In the genomic region with DNA sequence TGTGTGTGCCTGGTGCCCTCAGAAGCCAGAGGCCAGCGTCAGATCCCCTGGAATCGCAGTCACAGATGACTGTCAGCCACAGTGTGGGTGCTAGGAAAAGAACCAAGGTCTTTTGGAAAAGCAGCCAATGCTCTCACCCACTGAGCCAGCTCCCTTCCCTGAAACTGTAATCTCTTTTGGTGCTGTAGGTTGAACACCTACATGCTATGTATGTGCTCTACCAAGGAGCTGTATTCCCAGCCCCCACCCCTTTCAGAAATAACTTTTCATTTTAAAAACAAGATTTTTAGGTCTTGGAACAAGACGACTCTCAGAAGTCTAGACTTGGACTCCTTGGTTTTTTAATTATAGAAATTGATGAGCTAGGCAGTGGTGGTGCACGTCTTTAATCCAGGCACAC, we compare ENCODE assay signal across 25 mouse cellular contexts. TPM values are rescaled to one million over a fixed set of nuclear protein-coding genes. Genes with fewer than 3 reads are reported as not detected.
DNase-seq lines count a peak whose midpoint lies in the region; ATAC-seq lines count a peak whose summit lies in the region.
"Had no signal": no experiment of that assay in that cellular context is flagged by ENCODE, and none has a peak within 500 bp of the region (broad histone marks: within the 10 kb centered on the region; RNA-seq: fewer than 3 reads in every experiment).

No protein-coding gene starts in this region.

- no peaks in the 10 kb centered on the region for H3K36me3 ChIP-seq in liver, embryonic 12.5 days
- H3K36me3 ChIP-seq: embryonic facial prominence, embryonic 10.5 days; embryonic facial prominence, embryonic 12.5 days; forebrain, embryonic 15.5 days; G1E had no signal

- no peak overlapping the region for H3K27ac ChIP-seq in liver, embryonic 12.5 days
- H3K27ac ChIP-seq: embryonic facial prominence, embryonic 10.5 days; embryonic facial prominence, embryonic 12.5 days; forebrain, embryonic 13.5 days; forebrain, embryonic 15.5 days had no signal

- peak; percentile 74 for ATAC-seq in frontal cortex, adult (ENCODE audit: low TSS enrichment)
- ATAC-seq in liver, embryonic 12.5 days, result no peak
- ATAC-seq: activated CD4-positive, CD25-positive, alpha-beta regulatory T cell, adult 4 months; CD4-positive, CD25-positive, alpha-beta regulatory T cell, adult 4 months; forebrain, embryonic 13.5 days; forebrain, embryonic 15.5 days; forebrain, postnatal 0 days; Patski had no signal

- WGBS in liver, embryonic 12.5 days (ENCODE audit: insufficient replicate concordance), result 61% methylated on average over 4 of the region's 4 CpGs

- H3K9me3 ChIP-seq in liver, embryonic 12.5 days (replicated peaks), result 0 out of 2 replicates have a peak, but pooled peaks cover 6% of the 10 kb centered on the region
- H3K9me3 ChIP-seq: embryonic facial prominence, embryonic 12.5 days; forebrain, embryonic 13.5 days; forebrain, embryonic 15.5 days had no signal

- peaks cover 6% of the 10 kb centered on the region; the same call in 1 of the 2 replicates for H3K27me3 ChIP-seq in liver, embryonic 12.5 days (replicated peaks)
- H3K27me3 ChIP-seq: CH12.LX; embryonic facial prominence, embryonic 12.5 days; forebrain, embryonic 15.5 days; Patski had no signal

- DNase-seq in frontal cortex, adult 2 months (ENCODE audit: extremely low spot score in 1 of 2, low spot score in 1 of 2), result no peak
- peak; percentile 75 for DNase-seq in brain, adult 2 months (ENCODE audit: low read depth, low spot score)
- DNase-seq in telencephalon, adult 2 months (ENCODE audit: low read depth, low spot score), result peak; percentile 68
- DNase-seq: adrenal gland, adult 8-10 months; adrenal gland, postnatal 14 days; adrenal gland, postnatal 36 days; B cell, adult 2 months; cerebellum, adult 11 months; cerebellum, adult 18-20 months; cerebellum, adult 8-10 months; cerebellum, adult 9-11 months; cerebellum, postnatal 14 days; cerebellum, postnatal 36 days; forebrain, postnatal 0 days had no signal

- no peak overlapping the region for H3K9ac ChIP-seq in liver, embryonic 12.5 days
- H3K9ac ChIP-seq: embryonic facial prominence, embryonic 12.5 days; forebrain, embryonic 13.5 days; forebrain, embryonic 15.5 days; forebrain, postnatal 0 days had no signal

- H3K4me3 ChIP-seq in liver, embryonic 12.5 days, result no peak overlapping the region
- H3K4me3 ChIP-seq: embryonic facial prominence, embryonic 10.5 days; embryonic facial prominence, embryonic 12.5 days; forebrain, embryonic 13.5 days; forebrain, embryonic 15.5 days had no signal

- H3K4me2 ChIP-seq in liver, embryonic 12.5 days, result no peak overlapping the region
- H3K4me2 ChIP-seq: embryonic facial prominence, embryonic 12.5 days; forebrain, embryonic 13.5 days; forebrain, embryonic 15.5 days had no signal

- peaks cover 23% of the 10 kb centered on the region for H3K4me1 ChIP-seq in liver, embryonic 12.5 days

RNA-seq across cellular contexts. Expression of a gene that starts 4.4 kb away (rescaled TPM):
- polyA plus RNA-seq in frontal cortex, adult 2 months (2012; rRNA removed), result 51.9 and 61.9 TPM in 2 replicates
- polyA plus RNA-seq in liver, embryonic 12.5 days (2016; fragmentation: Nextera tagmentation; extraction: Ambion mirVana), result 17.5 and 19.5 TPM in 2 replicates

RNA-seq across cellular contexts. Expression of a gene that starts 11.6 kb away (rescaled TPM):
- polyA plus RNA-seq in frontal cortex, adult 2 months (2012; rRNA removed), result 27.2 and 30.6 TPM in 2 replicates
- 270 and 299 TPM in 2 replicates for polyA plus RNA-seq in liver, embryonic 12.5 days (2016; fragmentation: Nextera tagmentation; extraction: Ambion mirVana)

RNA-seq across cellular contexts. Expression of a gene that starts 36.9 kb away (rescaled TPM):
- 2.2 TPM in 2 replicates for polyA plus RNA-seq in frontal cortex, adult 2 months (2012; rRNA removed)
- polyA plus RNA-seq in liver, embryonic 12.5 days (2016; fragmentation: Nextera tagmentation; extraction: Ambion mirVana), result 0.25 and 0.41 TPM in 2 replicates

RNA-seq across cellular contexts. Expression of a gene that starts 37.7 kb away (rescaled TPM):
- polyA plus RNA-seq in frontal cortex, adult 2 months (2012; rRNA removed), result 21.8 and 23.0 TPM in 2 replicates
- 11.5 and 12.5 TPM in 2 replicates for polyA plus RNA-seq in liver, embryonic 12.5 days (2016; fragmentation: Nextera tagmentation; extraction: Ambion mirVana)

RNA-seq across cellular contexts. Expression of a gene that starts 50.9 kb away (rescaled TPM):
- polyA plus RNA-seq in frontal cortex, adult 2 months (2012; rRNA removed), result 86.3 and 90.2 TPM in 2 replicates
- 80.0 and 80.4 TPM in 2 replicates for polyA plus RNA-seq in liver, embryonic 12.5 days (2016; fragmentation: Nextera tagmentation; extraction: Ambion mirVana)

Comparison
In these comparisons a context has a peak if more than half of its experiments do, and no peak if none do; other contexts are left out.
1. DNase-seq: peak in brain, adult 2 months (single experiment) and telencephalon, adult 2 months (single experiment); none in frontal cortex, adult 2 months (0 of 2).